Mouse (Mus musculus) megakaryocyte progenitor cell, adult 5-6 weeks (primary cell): Measurements from ENCODE around the gene Slc9a6. TPM values are rescaled to one million over a fixed set of nuclear protein-coding genes. Genes with fewer than 3 reads are reported as not detected.

ENCODE experiments used
- ATAC-seq: replicated peaks from 2 replicates; pipeline ENCODE4 v1.8.0; 2016; ENCODE audit warnings: mild to moderate bottlenecking, moderate TSS enrichment, inconsistent platforms; ENCODE audit not compliant: poor library complexity
- total RNA-seq, 2 experiments: library from RNA; stranded (forward) in 1 of 2; stranded (reverse) in 1 of 2; fragments of 157-497, 149-512 nt in 1 of 2; fragments of 200-1000 nt in 1 of 2; gene quantifications; 2 replicates each; pipeline versions ENCODE4 v1.2.3 to v1.2.4; 2015 to 2017

Gene Slc9a6
- total RNA-seq (2015) = 8.8 and 9.5 TPM in 2 replicates
- 6.2 and 7.0 TPM in 2 replicates for total RNA-seq (2017)

DNA sequence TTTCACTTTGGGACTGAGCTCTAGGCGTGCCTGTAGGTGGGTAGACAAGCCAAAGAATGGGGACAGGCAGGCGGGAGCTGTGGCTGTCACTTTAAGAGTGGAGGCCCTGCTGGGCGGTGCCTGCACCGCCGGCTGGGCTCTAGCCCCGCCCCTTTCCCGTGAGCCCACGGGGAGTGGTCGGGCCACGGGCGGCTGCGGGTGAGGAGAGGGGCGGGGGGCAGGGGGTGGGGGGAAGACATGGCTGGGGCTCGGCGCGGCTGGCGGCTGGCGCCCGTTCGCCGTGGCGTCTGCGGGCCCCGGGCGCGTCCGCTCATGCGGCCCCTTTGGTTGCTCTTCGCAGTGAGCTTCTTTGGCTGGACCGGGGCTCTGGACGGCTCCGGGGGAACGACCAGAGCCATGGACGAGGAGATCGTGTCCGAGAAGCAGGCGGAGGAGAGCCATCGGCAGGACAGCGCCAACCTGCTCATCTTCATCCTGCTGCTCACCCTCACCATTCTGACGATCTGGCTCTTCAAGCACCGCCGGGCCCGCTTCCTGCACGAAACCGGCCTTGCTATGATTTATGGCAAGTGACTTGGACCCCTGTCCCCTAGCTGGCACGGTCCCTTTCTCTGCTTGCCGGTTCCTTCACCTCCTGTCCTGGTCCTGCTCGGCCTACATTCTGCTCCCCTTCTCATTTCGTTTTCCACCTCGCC lies at the start of gene Slc9a6:
TSS of gene Slc9a6 (plus strand) at position 135 of the 695 bp plus-strand sequence.
- ATAC-seq = peak; percentile 96

DNA sequence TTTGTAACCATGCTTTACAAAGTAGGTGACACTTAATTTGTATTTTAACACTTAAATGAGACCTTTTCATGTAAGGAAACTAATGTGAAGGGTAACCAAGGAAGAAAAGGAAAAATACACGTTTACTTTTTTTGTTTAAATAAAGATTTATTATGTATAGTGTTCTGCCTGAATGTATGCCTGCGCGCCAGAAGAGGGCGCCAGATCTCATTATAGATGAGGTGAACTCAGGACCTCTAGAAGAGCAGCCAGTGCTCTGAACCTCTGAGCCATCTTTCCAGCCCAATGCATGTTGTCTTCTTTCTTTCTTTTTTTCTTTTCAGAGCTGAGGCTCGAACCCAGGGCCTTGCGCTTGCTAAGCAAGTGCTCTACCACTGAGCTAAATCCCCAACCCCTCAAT lies 37.1 kb upstream of the Slc9a6 start:
- peak; percentile 65 for ATAC-seq

- ATAC-seq = no peak
These were observed 31.4 kb upstream of the Slc9a6 start for GRCm38 (mm10) chrX:56578200-56578599.

DNA sequence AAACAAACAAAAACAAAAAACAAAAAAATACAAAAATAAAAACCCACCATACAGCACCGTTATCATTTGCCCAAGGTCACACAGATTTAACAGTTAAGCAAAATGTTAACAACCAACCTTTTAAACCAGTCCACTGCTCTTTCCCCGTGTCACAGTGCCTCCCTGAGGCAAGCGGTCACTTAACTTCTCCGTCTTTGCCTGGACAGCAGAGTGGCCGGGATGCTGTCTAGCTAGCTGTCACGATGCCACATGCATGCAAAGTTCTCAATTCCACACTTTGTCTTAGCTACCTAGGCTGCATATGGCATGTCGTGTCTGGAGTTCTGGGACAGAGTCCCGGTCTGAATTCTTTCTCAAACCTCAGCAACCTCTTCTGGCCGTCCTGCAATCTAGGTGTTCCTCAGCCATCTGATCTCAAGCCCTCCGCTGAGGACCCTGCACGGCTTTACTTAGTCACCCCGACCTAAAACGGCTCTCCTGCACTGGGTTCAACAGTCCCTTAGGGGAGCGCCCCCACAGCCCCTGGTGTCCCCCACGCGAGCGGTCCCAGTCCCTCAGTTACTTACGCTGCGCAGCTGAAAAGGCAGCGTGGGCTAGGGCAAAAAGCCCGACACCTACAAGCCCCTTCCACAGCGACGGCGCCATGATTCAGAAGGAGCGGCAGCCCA lies 12.2 kb upstream of the Slc9a6 start:
- ATAC-seq = peak; percentile 21; the same call in 1 of the 2 replicates

DNA sequence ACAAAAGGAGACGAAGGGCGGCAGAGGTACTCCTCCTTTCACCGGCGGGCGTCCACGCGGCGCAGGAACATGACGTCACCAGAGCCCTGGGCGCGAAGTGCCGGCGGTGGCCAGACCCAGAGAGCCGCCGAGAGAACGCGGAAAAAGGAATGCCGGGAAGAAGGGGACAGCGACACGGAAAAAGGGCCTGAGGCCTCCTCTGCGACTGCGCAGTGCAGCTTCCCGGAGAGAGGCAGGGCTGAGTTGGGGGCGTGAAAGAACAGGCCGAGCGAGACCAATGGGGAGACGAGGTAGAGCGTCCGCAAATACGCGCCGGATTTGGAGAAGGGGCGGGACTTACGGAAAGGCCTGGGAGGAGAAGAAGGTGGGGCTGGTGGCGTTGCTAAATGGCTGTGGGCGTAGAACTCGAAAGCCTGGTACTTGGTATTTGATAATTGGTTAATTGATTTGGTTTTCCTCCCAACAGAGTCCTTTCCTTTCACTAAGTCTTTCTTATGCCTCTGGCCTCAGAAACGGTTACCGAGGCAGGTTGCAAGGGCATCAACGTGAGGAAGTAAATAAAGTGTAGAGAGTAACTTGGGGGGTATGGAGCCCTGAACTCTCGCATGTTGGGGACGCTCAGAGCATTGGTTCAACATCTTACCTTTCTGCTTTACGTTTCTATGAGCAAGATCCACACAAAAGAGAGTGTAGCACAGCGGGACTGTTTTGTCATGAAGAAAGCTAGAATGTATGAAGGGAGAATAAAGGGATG lies 11.5 kb upstream of the Slc9a6 start, which contains the start of gene Mmgt1:
TSS of gene Mmgt1 (minus strand) at position 183 of the 754 bp plus-strand sequence.
- ATAC-seq = peak; percentile 97

DNA sequence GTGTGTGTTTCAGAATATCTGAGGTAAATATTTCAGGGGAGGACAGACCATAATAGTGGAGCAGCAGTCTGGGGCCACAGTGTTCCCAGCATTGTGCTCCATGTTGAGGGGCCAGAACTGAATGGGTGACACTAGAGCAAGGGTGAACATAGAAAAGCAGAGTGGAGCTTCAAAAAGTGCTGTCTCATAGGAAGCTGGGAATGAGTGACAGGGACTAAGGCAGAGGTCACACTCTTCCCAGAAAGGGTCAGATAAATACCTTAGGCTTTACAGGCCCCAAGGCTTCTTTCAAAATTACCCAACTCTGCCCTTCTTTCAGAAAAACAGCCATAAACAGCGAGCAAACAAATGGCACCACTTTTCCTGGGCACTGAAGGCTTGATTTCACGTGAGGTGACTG lies 3.0 kb upstream of the Slc9a6 start:
- no peak for ATAC-seq

GRCm38 (mm10) chrX:56607032-56607710 lies 2.4 kb upstream of the Slc9a6 start:
- no peak; the same call in 1 of the 2 replicates for ATAC-seq

DNA sequence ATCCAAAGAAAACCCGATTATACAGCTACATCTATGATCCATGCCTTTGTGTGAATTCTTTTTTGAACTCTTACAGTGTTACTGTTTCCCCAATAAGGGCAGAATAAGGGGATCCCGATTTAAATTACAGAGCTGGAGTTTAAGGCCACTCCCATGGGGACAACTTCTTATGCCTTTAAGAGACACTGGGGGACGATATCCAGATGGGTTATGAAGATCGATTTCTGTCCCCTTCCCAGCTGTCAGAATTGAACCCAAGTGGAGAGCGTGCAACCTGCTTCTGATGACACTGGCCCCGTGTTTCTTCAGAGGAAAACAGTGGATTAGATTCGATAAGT lies 303 bp upstream of the Slc9a6 start:
- peak; percentile 7; the same call in 1 of the 2 replicates for ATAC-seq

GRCm38 (mm10) chrX:56610318-56610694 lies 749 bp downstream of the Slc9a6 start:
- ATAC-seq = 0 out of 2 replicates have a peak, but pooled peaks have one; percentile 5

- ATAC-seq = no peak
These were observed 5.7 kb downstream of the Slc9a6 start for GRCm38 (mm10) chrX:56615236-56615635.

- no peak for ATAC-seq
These were observed 26.6 kb downstream of the Slc9a6 start for GRCm38 (mm10) chrX:56636185-56636584.

- no peak for ATAC-seq
These were observed 30.5 kb downstream of the Slc9a6 start for GRCm38 (mm10) chrX:56640066-56640465.

DNA sequence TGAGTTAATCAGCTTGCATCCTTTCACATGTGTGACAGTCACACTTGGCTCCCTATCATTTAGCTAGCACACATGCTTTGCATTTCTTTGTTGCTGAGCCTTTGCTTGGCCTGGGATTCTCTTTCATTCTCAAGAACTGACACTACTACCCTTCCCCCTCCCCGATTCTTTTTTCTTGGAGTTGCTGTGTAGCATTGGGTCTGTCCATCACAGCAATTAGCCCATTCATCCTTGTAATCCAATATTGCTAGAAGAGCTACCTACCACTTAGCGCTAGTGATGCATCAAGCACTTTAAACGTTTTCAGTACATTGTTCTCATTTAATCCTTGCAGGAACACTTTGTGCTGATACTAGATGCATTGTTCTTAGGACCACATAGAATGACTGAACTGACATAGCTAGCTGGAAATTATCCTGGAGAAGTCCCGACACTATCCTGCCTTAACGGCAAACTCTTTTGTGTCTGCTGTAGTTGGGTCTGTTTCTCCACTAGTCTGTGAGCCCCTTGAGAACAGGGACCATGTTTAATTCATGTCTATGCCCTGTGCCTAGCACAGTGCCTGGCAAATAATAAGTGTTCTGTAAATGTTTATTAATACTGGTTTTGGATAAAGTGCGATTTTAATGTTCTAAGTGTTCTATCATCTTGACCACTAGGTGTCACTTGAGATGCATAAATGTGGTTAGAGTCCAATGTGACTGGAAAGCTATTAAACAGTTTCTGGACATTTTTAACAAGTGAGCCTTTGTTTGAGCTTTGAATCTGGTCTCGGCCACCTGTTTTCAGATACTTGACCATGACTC lies 40.2 kb downstream of the Slc9a6 start:
- ATAC-seq = peak; percentile 68

DNA sequence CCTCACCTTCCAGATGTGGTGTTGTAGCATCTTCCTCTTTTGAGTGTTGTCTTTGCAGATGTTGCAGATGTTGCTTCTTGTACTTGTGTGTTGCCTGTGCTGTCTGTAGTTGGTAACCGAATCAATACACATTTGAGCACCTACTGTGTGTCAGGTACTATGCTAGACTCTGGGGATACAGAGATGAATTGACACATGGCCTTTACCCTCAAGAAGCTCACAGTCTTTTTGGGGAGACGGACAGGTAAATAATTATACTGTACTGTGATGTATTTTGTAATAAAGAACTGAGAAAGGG lies 40.7 kb downstream of the Slc9a6 start:
- ATAC-seq = no peak

- ATAC-seq = no peak
These were observed 41.3 kb downstream of the Slc9a6 start for GRCm38 (mm10) chrX:56650885-56651284.

GRCm38 (mm10) chrX:56651738-56652137 lies 42.2 kb downstream of the Slc9a6 start:
- ATAC-seq = no peak

GRCm38 (mm10) chrX:56655686-56656085 lies 46.1 kb downstream of the Slc9a6 start:
- ATAC-seq = no peak

DNA sequence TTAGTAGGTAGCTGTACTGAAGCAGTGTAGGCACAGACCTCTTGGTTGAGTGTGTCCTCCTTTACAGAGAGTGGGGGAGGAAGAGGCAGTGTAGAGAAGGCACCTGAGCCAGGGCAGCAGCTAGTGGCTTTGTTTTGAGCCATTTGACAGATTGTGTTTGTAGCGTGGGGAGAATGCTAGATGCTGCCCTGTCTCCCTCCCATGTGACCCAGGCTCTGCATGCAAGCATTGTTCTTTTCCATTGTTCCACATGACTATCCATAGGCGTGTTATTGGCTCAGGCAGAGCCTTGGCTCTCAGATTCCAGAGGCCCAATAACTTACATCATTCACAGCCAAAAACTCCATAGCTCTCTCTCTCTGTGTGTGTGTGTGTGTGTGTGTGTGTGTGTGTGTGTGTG lies 49.7 kb downstream of the Slc9a6 start:
- no peak for ATAC-seq

DNA sequence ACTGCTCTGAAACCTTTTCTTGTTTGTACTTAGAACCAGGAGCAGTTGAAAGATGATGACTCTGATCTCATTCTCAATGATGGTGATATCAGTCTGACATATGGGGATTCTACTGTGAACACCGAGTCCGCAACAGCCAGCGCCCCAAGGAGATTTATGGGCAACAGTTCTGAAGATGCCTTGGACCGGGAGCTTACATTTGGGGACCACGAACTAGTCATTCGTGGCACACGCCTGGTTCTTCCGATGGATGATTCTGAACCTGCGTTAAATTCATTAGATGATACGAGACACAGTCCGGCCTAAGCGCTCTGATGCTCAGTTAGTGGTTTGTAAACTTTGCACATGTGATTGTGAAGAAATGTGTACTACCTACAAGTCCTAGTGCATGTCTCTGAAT lies 51.6 kb downstream of the Slc9a6 start:
- ATAC-seq = no peak

DNA sequence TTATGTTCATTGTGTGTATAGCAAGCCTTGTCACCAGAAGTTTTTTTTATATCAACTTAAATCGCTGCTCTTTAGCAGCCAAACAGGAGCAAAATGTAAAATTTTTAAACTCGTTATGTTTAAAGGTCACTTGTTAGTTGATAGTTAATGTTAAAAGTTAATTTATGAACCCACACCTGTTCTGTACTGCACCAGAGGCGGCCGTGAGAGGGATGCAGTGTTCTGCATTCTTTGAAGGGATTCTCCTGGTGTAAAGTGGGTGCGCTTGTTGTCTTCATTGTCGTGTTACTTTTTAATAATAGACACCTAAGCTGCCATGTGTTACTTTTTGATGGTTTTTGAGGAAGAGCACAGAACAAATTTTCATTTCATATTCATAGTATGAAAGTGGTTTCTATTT lies 52.8 kb downstream of the Slc9a6 start:
- ATAC-seq = no peak

DNA sequence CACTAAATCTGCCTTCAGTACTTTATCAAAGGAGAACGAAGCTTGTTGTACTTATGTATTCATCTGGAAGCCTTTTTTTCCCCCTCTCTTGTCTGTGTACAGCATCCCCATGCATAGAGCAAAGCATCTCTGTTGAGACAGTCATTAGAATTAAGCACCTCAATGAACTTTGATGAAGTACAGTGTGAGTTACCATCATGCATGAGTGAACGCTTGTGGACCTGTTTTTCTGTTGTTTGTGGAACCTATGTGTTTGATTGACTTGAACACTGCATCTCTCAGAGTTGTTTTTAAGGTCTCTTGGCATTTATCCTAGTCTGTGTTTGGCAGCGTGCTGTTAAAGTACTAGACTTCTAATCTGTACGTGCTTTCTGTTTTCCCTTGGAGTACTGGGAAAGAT lies 53.8 kb downstream of the Slc9a6 start:
- no peak for ATAC-seq
